Mouse (Mus musculus) left cerebral cortex, postnatal 4 days (tissue): ENCODE data around the gene Got1. TPM values are rescaled to one million over a fixed set of nuclear protein-coding genes. Genes with fewer than 3 reads are reported as not detected.
A peak's percentile ranks its signal among the peaks of the same experiment; 100 is the strongest.
"Not testable (repeated sequence)": the region's sequence is repeated elsewhere in the genome, so short reads cannot be mapped to it uniquely, and the experiment has no call there.

Experiments
- DNase-seq: peaks from one replicate; pipeline ENCODE4 v3.0.0-alpha.2; 2022
- intact Hi-C: fragments of 180-260 bp; cut with DNase I; formaldehyde crosslinking; loops from one replicate; pipeline ENCODE4 v1.15.1; 2025
- total RNA-seq, 2 experiments: library from RNA; stranded (reverse); gene quantifications; 2 replicates each; pipeline ENCODE4 v1.2.3; 2021

Gene Got1
- total RNA-seq, 2 experiments from 2014 or later = 75.4 to 89.8 TPM

DNA sequence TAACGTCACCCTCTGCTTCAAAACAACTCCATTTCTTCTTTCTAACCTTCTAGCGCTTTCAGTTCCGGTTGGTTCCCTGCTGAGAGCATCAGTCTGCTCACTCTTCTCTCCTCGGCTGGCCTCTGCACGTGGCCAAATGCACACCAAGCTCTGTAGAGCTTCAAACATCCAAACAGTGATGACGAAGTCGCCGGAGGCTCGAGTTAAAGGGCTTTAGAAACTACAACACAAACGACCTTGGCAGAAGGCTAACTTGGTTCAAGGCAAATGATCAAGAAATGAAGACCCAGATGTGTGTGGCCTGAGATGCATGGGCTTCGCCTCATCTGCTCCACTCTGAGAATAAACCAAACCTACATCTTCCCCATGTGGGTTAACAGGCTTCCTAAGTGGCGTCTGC, 854 bp downstream of the Got1 start:
- intact Hi-C loops = no loop called here
- DNase-seq = no peak

DNA sequence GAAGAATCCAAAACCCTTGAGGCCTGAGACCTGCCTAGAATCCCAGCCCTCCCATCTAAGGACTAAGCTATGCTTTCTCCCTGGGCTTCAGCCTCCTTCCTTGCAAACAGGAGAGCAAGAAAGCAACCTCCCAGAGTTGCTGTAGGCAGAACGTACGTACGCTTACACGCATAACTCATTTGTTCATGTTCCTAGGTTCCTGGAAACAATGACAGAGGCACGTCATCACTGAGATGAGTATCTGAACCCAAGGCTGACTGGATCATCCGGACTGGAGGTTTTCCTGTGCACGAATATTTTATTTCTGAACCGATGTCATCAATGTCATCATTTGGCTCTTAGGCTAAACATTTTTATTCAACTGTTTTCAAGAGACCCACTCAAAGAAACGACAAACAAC, 2.4 kb downstream of the Got1 start:
- intact Hi-C loops = no loop called here
- no peak for DNase-seq

DNA sequence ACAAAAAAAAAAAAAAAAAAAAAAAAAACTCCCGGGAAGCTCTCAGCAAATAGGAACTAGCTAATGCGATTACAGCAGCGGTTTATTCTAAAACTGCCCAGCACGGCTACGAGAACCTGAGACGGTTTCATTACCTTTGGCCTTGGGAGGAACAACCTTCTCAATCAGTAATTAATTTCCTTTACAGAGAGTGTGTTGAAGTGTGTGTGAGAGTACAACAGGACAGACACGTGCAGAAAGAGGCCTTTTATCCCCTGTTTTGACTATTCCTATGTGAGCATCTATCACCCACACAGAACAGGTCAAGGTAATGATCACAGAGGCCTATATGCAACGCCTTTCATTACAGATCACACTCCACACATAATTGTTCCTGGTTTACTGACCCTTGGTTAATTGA, 3.0 kb downstream of the Got1 start:
- intact Hi-C loops = no loop called here
- DNase-seq = no peak

DNA sequence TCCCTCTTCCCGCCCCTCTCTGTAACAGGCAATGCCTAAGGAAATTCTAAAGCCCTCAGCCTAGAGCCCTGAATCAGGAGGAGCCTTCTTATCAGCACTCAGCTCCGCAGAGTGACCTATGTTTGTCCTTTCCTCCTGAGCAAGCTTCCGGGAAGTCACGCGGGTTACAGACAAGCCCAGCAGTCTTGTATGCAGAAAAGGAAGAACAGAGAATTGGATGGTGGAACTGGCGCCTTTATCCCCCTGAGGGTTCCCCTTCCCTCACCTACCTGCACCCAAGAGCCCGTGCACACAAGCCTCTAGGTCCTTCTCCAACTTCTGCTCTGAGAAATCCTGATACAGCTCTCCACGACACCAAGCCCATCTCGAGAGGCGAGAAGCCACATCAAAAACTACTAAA, 4.0 kb downstream of the Got1 start:
- DNase-seq = no peak
- intact Hi-C loops = no loop called here

DNA sequence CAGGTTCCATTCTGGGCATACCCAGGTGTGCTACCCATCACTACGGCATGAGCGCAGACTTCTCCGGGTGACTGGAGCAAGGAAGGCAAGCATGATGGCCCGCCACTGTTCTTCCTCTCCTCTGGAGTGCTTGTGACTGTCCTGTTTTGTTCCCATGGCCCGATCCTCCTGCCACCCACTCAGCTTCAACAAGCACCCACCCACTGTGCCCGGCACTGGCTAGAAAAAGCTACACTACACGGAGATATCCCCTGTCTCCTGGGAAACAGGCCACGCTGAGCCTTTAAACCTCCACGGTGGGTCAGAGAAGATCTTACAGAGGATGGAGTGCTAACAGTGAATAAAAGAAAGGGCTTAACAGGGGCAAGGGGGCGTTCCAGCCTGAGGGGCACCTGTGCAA, 5.2 kb downstream of the Got1 start:
- intact Hi-C loops = no loop called here
- DNase-seq = no peak

DNA sequence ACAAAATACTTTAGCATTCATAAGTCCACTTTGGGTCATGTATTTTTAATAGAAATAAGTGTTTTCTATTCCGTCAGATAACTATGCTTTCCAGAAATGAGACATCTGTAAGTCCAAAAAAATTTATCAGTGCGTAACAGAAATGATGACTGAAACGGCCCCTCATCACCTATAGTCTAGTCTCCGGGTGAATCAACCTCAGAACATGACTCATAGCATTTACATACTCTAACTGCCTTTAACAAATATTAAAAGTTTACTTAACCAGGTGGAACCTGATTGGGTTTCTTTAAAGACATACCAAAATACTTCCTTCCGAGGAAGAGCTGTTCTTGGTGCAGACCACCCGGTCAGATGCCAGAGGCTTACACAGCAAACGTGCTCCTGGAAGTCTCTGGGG, 6.1 kb downstream of the Got1 start:
- intact Hi-C loops = no loop called here

DNA sequence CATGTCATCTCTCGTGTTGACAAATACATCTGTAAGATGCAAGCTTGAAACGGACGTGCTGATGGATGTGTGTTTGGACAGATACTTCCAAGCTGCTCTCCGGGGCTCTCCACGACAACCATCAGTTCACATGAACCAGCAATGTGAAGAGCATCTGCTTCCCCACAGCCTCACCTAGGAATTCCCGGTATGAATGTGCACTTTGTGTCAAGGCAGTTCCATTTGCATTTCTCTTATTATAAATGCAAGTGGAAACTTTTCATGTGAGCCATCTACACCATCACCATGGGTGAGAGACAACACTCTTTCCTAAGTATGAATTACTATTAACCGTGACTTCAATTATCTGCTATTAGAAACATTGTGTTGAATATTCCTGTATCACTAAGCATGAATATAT, 6.6 kb downstream of the Got1 start:
- intact Hi-C loops = no loop called here

More for the DNA sequence above, 6.1 kb downstream of the Got1 start:
- no peak for DNase-seq

DNA sequence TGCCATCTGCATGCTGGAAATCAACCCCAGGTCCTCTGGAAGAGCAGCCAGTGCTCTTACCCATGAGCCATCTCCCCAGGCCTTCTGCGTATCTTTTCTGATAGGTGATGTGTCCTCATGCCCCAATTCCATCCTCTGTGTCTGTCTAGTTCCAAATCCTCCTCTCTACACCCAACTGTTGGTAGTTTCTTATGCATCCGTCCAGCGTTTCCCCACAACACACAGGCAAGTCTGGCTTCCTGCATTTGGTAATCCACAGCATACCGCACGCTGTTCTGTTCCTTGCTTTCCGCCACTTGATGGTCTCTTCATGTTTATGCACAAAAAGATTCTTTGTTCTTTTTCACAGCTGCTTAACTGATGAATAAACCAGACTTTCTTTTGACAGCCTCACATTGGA, 7.1 kb downstream of the Got1 start:
- intact Hi-C loops = no loop called here
- DNase-seq = no peak

More for the DNA sequence above, 6.6 kb downstream of the Got1 start:
- no peak for DNase-seq

DNA sequence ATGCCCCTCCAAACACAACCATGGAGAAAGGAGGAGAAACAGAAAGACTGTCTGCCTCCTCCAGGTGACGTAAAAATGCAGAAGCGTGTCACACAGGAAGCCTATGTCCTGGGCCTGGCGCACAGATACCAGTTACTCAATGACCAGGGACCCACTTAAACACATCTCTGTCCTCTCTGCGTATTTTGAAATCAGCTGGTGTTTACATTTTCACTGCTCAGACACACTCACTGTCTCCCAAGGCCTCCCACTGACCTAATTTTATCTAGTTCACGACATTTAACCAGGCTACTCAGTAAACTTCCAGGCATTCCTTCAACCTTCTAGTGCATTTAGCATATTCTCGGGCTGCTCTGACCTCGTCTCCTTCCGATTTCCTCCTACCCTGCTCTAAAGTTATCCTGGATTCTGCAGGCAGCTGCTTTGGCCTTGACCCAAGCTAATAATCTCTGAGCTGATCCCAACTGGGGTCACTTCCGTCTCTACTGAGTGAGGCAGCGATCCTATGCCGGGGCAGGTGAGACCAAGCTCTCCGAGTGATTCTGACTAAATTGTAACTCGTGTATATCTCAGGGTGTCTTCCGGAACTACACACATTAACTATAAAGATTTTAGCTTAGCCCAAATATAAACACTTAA, 7.9 kb downstream of the Got1 start:
- DNase-seq = no peak
- intact Hi-C loops = no loop called here

DNA sequence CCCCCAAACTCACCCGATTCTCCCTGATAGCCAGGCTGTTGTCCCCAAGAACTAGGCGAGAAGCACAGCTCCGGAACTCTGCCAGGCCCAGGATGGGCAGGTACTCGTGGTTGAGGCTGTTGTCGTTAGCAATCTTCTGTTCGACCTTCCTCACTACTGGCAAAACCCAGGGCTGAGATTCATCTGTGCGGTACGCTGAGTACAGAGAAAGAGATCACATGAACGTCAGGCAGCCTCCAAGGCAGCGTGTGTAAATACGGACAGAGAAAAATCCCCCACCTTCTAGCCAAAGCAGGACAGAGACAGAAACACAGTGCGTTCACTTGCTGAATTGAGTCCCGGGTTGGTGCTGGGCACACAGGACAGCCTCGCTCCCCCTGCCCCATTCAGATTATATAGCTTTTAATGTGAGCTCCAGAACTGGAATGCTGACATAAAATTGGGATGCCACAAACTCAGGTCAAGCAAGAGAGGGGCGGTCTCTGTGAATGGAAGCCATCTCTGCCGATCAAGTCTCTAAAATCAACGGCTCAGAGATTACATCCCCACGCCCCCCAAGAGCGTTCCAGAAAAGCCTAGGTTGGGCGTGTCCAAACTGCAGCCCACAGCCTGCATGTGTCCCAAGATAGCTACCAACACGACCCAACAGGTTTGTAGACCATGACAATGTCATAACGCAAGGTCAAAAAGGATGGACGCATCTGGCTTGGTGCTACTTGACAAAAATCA, 8.6 kb downstream of the Got1 start:
- DNase-seq = no peak
- intact Hi-C loops = no loop called here

DNA sequence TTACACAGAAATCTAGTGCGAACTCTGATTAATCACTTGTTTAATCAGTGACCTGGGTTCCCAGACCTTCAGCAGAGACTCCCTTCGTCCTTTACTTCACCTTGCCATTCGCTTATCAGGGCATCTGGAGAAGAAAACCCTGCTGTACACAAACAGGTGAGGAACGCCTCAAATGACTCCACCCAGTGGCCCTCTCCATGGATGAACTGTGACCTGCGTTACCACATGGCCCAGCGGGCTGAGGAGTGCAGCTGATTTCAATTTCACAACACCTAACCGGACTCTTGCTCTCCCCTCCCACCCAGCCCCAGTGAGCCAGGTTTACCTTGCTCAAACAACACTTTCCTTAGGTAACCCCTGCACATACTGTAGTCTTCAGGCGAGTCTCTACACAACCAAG, 10.5 kb downstream of the Got1 start:
- intact Hi-C loops = no loop called here
- DNase-seq = no peak

DNA sequence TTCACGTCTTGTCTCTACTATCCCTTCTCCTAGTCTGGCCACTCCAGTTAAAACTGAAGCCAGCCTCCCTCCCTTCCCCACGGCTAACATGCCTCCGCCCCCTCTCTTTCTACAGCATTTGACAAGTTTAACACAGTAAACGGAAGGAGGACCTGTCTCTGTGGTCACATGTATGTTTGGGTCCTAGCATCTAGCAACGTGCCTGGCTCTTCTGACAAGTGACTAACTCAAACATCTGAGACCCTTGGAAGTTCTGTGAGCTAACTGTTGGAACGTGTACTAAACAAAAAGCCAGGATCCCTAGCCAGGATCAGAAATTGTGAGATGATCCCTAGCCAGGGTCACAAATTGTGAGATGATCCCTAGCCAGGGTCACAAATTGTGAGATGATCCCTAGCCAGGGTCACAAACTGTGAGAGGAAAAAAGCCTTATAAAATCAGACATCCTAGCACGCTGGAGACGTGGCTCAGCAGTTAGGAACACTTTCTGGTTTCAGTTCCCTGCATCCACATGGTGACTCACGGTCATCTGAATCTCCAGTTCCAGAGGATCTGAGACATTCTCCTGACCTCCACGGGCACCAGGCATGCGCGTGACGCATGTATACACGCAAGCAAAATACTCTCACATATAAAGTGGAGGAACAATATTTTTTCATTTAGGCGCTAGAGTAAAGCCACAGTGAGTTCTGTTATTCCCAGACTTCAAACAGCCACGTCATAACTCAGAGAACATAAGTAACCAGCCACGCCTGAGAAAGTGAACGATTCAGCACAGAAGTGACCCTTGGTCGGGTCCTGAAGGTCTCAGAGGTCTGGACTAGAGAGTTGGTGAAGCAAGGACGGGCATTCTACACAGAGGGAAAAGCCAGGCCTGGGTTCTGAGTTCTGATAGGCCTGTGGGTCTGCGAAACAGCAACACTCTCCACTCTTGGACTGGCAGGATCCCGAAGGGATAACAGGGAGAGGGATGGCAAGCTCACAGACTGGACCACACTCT, 12.5 kb downstream of the Got1 start:
- intact Hi-C loops = no loop called here
- DNase-seq = no peak

DNA sequence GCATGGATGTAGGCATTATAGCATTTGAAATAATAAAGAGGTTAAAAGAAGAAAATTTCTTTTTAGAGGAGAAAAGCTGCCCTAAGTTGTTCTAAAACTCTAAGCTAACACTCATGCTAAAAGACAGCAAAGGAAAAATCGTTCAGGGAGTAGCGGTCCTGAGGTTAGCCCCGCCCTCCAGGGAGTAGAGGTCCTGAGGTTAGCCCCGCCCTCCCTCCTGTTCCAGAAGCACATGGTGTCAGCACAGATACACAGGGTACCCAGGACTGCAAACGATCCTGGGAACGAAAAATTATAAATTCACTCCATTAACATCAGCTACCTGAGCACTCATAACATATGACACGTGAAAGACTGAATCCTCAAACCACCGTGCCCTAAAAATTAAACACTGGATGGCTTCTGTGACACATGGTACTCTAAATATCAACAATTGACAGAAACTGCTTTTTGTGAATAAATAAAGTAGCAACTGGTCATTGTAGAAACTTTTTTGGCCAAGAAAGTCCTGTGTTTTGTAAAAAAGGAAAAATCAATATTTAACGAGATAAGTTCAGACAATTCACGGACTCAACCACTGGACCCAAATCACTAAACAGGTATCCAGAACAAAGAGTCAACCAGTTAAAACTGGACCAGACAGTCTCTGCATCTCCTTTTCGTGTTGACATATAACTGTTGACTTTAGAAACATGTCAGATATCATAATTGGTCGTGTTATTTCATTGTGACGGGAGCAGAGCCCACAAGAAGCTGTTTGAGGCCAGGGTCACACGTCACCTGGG, 13.8 kb downstream of the Got1 start:
- no peak for DNase-seq
- intact Hi-C loops = no loop called here

DNA sequence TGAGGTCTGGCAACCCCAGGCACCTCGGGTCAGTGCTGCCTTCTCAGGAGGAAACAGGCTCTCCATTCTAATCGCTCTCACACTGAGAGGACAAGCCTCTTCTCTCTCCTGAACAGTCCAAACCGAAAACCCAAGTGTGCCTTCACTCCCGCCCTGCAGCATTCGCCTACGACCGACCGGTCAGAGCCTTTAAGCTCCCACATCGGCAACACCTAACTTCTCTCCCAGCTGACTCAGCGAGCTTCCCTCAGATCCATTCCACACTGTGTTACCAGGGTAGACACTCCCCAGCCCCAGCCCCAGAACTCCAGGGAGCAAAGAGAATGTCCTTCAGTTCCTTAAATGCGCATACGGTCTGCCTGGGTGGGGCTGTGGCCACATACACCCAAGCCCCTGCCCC, 19.0 kb downstream of the Got1 start:
- intact Hi-C loops = no loop called here

DNA sequence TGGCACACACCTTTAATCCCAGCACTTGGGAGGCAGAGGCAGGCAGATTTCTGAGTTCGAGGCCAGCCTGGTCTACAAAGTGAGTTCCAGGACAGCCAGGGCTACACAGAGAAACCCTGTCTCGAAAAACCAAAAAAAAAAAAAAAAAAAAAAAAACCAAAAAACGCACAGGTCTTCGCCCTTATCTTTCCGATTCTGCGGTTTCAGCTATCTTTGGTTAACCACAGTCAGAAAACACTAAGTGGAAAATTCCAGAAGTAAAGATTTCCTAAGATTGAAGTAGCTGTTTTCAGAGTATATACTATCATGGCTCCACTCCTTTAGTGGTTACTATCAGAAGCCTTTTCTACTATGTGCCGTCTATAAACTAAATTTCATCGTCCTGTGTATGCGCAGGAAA, 20.8 kb downstream of the Got1 start:
- intact Hi-C loops, DNase-seq: not testable (repeated sequence)

More for the DNA sequence above, 19.0 kb downstream of the Got1 start:
- no peak for DNase-seq

DNA sequence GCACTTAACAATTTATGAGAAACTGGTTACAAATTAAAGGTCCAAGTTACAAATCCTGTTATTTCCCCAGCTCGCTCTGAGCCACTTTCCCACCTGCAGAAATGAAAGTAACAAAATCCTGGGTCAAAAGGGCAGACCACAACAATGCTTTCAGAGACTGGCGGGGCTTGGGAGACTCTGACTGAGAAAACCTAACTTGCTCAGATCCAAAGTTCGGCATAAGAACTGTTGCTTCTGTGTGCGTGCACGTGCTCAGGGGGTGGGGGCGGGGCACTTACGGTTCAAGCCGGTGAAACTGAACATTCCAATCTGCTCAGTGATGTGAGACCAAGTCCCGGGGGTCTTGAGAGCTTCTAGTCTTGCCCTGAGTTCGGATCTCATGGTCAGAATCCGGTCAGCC, 21.8 kb downstream of the Got1 start:
- DNase-seq = no peak
- intact Hi-C loops = no loop called here

DNA sequence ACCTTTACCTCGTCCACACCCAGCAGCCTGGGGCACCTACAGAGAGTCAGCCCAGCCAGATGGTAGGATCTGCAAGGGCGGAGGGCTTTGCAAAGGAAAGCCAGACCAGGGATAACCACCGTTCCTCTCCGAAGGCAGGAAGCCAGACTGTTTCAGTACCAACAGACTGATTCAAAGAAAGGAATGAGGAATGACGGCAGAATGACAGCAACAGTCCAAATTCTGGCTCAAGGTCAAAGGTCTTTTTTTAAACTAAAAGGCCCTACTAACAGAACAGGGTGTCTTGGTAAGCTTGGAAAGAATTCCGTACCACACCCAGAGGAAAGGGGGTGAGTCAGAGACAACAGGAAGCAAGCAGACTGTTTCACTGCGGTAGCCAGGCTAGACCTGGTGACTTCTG, 25.5 kb downstream of the Got1 start:
- intact Hi-C loops = no loop called here
- DNase-seq = no peak

DNA sequence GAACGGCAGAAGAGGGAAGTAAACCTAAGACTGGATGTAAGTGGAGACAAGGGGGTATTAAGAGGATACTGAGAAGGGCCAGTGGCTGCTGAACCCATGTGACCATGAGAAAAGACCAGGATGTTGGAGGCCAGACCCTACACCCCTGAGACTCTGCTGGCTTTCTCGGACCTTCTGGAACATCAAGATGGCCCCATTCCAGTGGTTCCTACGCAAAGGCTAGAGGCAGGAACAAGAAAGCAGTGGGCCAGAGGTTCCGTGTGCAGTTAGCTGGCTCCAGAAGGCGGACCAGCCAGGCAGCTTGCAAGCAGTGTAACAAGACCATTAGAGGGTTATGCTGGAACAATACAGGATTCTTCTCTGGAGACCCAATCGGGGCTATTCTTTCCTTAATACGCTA, 27.0 kb downstream of the Got1 start:
- no peak for DNase-seq
- intact Hi-C loops = no loop called here

DNA sequence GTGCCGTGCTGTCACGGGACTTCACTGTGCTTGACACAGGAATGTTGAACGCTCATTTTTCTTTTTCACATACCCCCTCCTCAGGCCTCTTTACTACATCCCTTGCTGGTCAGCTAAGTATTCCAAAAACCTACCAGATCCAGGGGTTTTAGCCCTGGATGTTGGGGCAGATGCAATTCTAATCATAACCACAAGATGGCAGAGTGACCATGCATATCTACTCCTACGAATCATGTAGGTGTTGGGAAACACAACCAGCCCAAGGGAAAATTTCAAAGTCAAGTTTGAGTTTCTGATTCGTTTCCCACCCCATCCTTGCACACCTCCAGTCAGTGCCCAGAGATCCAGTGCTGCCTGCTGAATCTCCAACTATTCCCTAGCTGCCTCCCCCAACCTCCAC, 28.6 kb downstream of the Got1 start:
- intact Hi-C loops = no loop called here
- DNase-seq = peak; percentile 18

DNA sequence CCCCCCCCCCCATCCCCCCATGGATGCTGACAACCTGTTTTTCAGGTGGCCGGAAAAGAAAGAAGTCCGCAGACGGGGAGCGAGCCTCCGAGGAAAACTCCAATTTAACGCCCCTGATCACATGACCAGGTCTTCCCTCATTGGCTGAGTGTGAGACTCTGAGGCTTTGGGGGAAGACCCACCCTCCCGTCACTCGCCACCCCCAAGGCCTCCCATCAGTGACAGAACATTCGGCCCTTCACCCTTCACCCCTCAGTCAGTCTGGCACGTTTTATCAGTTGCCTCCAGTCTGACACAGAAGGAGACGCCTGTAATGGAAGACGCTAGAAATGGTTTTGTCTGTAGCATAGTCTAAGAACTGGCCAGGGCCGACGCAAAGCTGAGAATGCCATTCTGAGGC, 29.5 kb downstream of the Got1 start:
- no peak for DNase-seq
- intact Hi-C loops = no loop called here

DNA sequence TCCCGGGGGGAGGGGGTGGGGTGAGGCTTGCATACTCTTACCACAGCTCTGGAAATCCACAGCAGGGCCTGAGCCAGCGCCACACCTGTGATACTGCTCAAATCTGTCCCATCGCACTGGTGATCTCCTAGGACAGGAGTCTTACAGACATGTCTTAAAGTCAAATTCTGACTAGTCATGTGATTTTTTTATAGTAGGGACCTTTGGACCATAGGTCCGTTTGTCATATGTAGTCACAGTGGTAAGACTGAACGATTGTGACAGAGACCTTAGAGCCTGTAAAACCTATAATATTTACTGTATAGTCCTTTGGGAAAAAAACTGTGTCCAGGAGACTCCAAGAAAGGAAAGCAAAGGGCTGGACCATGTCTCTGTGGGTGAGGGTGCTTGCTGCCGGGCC, 30.5 kb downstream of the Got1 start:
- intact Hi-C loops = no loop called here
- no peak for DNase-seq
